Mouse (Mus musculus): ENCODE measurements around the gene Slc3a1. TPM values are rescaled to one million over a fixed set of nuclear protein-coding genes. Genes with fewer than 3 reads are reported as not detected.

Gene Slc3a1
- polyA plus RNA-seq, 1 experiment from 2014 or later: 2.1 TPM

- no peak overlapping the region for H3K27ac ChIP-seq (replicated peaks)
- peaks cover 36% of the 10 kb centered on the region for H3K36me3 ChIP-seq (replicated peaks)
- H3K4me3 ChIP-seq (replicated peaks): no peak overlapping the region
- no peak for ATAC-seq (ENCODE audit: insufficient read depth)
- no peak overlapping the region for H3K4me2 ChIP-seq
- H3K27me3 ChIP-seq: no peaks in the 10 kb centered on the region
- no peaks in the 10 kb centered on the region for H3K9me3 ChIP-seq (replicated peaks)
- whole genome bisulfite sequencing (ENCODE audit: insufficient replicate concordance): 34% methylated on average over 7 of the region's 7 CpGs
- H3K4me1 ChIP-seq (replicated peaks): no peaks in the 10 kb centered on the region
- H3K9ac ChIP-seq: no peak overlapping the region
Observed at GRCm38 (mm10) chr17:85063560-85063959, 35.4 kb downstream of the Slc3a1 start.

GRCm38 (mm10) chr17:85067331-85067730 is 39.2 kb downstream of the Slc3a1 start:
- no peaks in the 10 kb centered on the region for H3K27me3 ChIP-seq
- H3K4me2 ChIP-seq: no peak overlapping the region
- H3K36me3 ChIP-seq (replicated peaks): peaks cover 51% of the 10 kb centered on the region
- 88% methylated on average over 7 of the region's 7 CpGs for WGBS (ENCODE audit: insufficient replicate concordance)
- ATAC-seq (ENCODE audit: insufficient read depth): no peak
- H3K4me3 ChIP-seq (replicated peaks): no peak overlapping the region
- no peaks in the 10 kb centered on the region for H3K9me3 ChIP-seq (replicated peaks)
- H3K4me1 ChIP-seq (replicated peaks): no peaks in the 10 kb centered on the region
- no peak overlapping the region for H3K27ac ChIP-seq (replicated peaks)
- no peak overlapping the region for H3K9ac ChIP-seq

DNA sequence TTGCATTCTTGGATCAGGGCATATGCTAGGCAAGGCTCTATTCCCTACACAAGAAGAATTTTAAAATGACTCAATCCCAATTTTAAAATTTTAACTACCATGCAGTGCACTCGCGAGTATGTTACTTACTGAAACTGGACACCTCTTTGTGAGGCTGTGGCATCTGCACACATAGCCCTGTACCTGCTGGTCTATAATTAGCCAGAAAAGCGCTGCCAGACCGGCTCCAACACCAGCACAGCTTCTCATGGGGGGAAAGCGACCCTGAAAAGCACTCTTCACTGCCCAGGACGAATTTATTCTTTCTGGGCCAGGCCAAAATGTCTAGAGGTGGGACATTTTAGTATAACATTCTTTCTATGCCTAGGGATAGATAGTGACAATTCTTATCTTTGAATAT is 42.5 kb downstream of the Slc3a1 start:
- WGBS (ENCODE audit: insufficient replicate concordance): 75% methylated on average over 6 of the region's 6 CpGs
- Histone ChIP-seq H3K9ac (no peak overlapping the region), H3K27ac (replicated peaks) (no peak overlapping the region), H3K36me3 (replicated peaks) (peaks cover 26% of the 10 kb centered on the region), H3K4me2 (no peak overlapping the region), H3K9me3 (replicated peaks) (no peaks in the 10 kb centered on the region), H3K4me3 (replicated peaks) (no peak overlapping the region), H3K4me1 (replicated peaks) (no peaks in the 10 kb centered on the region), H3K27me3 (no peaks in the 10 kb centered on the region)
- no peak for ATAC-seq (ENCODE audit: insufficient read depth)

GRCm38 (mm10) chr17:85071088-85071775 is 43.1 kb downstream of the Slc3a1 start:
- Histone ChIP-seq H3K27me3 (no peaks in the 10 kb centered on the region), H3K4me3 (replicated peaks) (no peak overlapping the region), H3K27ac (replicated peaks) (no peak overlapping the region), H3K4me1 (replicated peaks) (no peaks in the 10 kb centered on the region), H3K9ac (no peak overlapping the region), H3K36me3 (replicated peaks) (peaks cover 26% of the 10 kb centered on the region), H3K9me3 (replicated peaks) (no peaks in the 10 kb centered on the region), H3K4me2 (no peak overlapping the region)
- 74% methylated on average over 8 of the region's 8 CpGs for WGBS (ENCODE audit: insufficient replicate concordance)
- no peak for ATAC-seq (ENCODE audit: insufficient read depth)

GRCm38 (mm10) chr17:85072383-85072782 is 44.2 kb downstream of the Slc3a1 start:
- H3K36me3 ChIP-seq (replicated peaks): peaks cover 23% of the 10 kb centered on the region
- H3K4me2 ChIP-seq: no peak overlapping the region
- H3K27ac ChIP-seq (replicated peaks): no peak overlapping the region
- H3K9ac ChIP-seq: no peak overlapping the region
- H3K27me3 ChIP-seq: no peaks in the 10 kb centered on the region
- H3K9me3 ChIP-seq (replicated peaks): no peaks in the 10 kb centered on the region
- H3K4me3 ChIP-seq (replicated peaks): no peak overlapping the region
- no peaks in the 10 kb centered on the region for H3K4me1 ChIP-seq (replicated peaks)
- ATAC-seq (ENCODE audit: insufficient read depth): no peak
- 79% methylated on average over 11 of the region's 11 CpGs for WGBS (ENCODE audit: insufficient replicate concordance)

GRCm38 (mm10) chr17:85073214-85073613 is 45.0 kb downstream of the Slc3a1 start:
- Histone ChIP-seq H3K27ac (replicated peaks) (no peak overlapping the region), H3K4me1 (replicated peaks) (no peaks in the 10 kb centered on the region), H3K36me3 (replicated peaks) (peaks cover 27% of the 10 kb centered on the region), H3K9ac (no peak overlapping the region), H3K9me3 (replicated peaks) (no peaks in the 10 kb centered on the region), H3K4me2 (no peak overlapping the region), H3K4me3 (replicated peaks) (no peak overlapping the region), H3K27me3 (no peaks in the 10 kb centered on the region)
- WGBS (ENCODE audit: insufficient replicate concordance): 70% methylated on average over 7 of the region's 7 CpGs
- no peak for ATAC-seq (ENCODE audit: insufficient read depth)

- no peaks in the 10 kb centered on the region for H3K9me3 ChIP-seq (replicated peaks)
- no peaks in the 10 kb centered on the region for H3K4me1 ChIP-seq (replicated peaks)
- ATAC-seq (ENCODE audit: insufficient read depth): no peak
- WGBS (ENCODE audit: insufficient replicate concordance): 80% methylated on average over 4 of the region's 4 CpGs
- no peak overlapping the region for H3K4me3 ChIP-seq (replicated peaks)
- peaks cover 29% of the 10 kb centered on the region for H3K36me3 ChIP-seq (replicated peaks)
- H3K27me3 ChIP-seq: no peaks in the 10 kb centered on the region
- H3K27ac ChIP-seq (replicated peaks): no peak overlapping the region
- no peak overlapping the region for H3K9ac ChIP-seq
- H3K4me2 ChIP-seq: no peak overlapping the region
Observed at GRCm38 (mm10) chr17:85074083-85074482, 45.9 kb downstream of the Slc3a1 start.

- H3K27me3 ChIP-seq: no peaks in the 10 kb centered on the region
- no peaks in the 10 kb centered on the region for H3K9me3 ChIP-seq (replicated peaks)
- no peak overlapping the region for H3K4me2 ChIP-seq
Observed at GRCm38 (mm10) chr17:85079276-85079675, 51.1 kb downstream of the Slc3a1 start.

DNA sequence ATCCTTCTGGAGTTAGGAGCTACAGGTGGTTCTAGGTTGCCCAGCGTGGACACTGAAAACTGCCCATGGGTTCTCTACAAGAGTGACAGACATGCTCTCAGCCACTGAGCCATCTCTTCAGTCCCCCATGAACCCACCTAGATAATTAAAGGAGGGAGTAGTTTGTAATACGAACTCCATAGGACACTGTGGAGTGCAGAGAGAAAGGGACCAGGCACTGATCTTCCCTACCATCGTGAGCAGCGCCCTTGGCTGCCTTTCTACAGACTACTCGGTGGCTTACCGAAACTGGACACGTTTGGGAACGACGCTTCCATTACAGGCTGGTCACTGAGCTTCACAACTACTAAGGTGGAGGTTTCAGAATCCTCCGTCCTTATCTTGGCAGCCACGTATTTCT is 52.6 kb downstream of the Slc3a1 start:
- 76% methylated on average over 11 of the region's 11 CpGs for WGBS (ENCODE audit: insufficient replicate concordance)
- ATAC-seq (ENCODE audit: insufficient read depth): no peak
- peaks cover 14% of the 10 kb centered on the region; the same call in 1 of the 2 replicates for H3K36me3 ChIP-seq (replicated peaks)

More at GRCm38 (mm10) chr17:85079276-85079675, 51.1 kb downstream of the Slc3a1 start:
- Histone ChIP-seq H3K36me3 (replicated peaks) (peaks cover 15% of the 10 kb centered on the region; the same call in 1 of the 2 replicates), H3K9ac (no peak overlapping the region), H3K4me3 (replicated peaks) (no peak overlapping the region), H3K4me1 (replicated peaks) (no peaks in the 10 kb centered on the region), H3K27ac (replicated peaks) (no peak overlapping the region)
- no peak for ATAC-seq (ENCODE audit: insufficient read depth)
- WGBS (ENCODE audit: insufficient replicate concordance): 78% methylated on average over 3 of the region's 3 CpGs

DNA sequence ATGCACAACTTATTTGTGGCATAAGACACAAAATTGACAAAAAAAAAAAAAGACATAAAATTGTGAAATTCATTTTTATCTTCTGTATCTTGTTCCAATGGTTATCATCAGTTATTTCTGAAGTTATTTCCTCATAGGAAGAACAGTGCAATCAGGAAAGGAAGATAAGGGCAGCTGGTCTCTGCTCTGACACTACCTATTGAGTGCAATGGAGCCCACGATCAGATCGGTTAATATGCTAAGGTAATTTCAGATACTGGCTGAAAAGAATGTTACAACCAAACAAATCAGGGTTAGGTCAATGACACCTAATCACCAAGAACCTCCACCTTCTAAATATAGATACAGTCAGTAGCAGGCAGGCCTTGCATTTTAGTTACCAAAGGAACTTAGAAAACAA is 57.2 kb downstream of the Slc3a1 start:
- 37% methylated on average over 2 of the region's 2 CpGs for WGBS (ENCODE audit: insufficient replicate concordance)
- ATAC-seq (ENCODE audit: insufficient read depth): no peak
- H3K27me3 ChIP-seq: no peaks in the 10 kb centered on the region
- H3K36me3 ChIP-seq (replicated peaks): 0 out of 2 replicates have a peak, but pooled peaks cover 2% of the 10 kb centered on the region
- no peak overlapping the region for H3K4me2 ChIP-seq
- no peaks in the 10 kb centered on the region for H3K9me3 ChIP-seq (replicated peaks)
- H3K4me3 ChIP-seq (replicated peaks): no peak overlapping the region
- peaks cover 11% of the 10 kb centered on the region for H3K4me1 ChIP-seq (replicated peaks)
- no peak overlapping the region for H3K27ac ChIP-seq (replicated peaks)
- no peak overlapping the region for H3K9ac ChIP-seq

More for the DNA sequence above, 52.6 kb downstream of the Slc3a1 start:
- H3K9me3 ChIP-seq (replicated peaks): no peaks in the 10 kb centered on the region
- H3K4me2 ChIP-seq: no peak overlapping the region
- no peaks in the 10 kb centered on the region for H3K27me3 ChIP-seq
- H3K4me1 ChIP-seq (replicated peaks): no peaks in the 10 kb centered on the region
- no peak overlapping the region for H3K4me3 ChIP-seq (replicated peaks)
- no peak overlapping the region for H3K27ac ChIP-seq (replicated peaks)
- H3K9ac ChIP-seq: no peak overlapping the region

GRCm38 (mm10) chr17:85086501-85086900 is 58.3 kb downstream of the Slc3a1 start:
- H3K9ac ChIP-seq: no peak overlapping the region
- ATAC-seq (ENCODE audit: insufficient read depth): no peak
- no peak overlapping the region for H3K4me2 ChIP-seq
- no peak overlapping the region for H3K4me3 ChIP-seq (replicated peaks)
- no peaks in the 10 kb centered on the region for H3K9me3 ChIP-seq (replicated peaks)
- whole genome bisulfite sequencing (ENCODE audit: insufficient replicate concordance): 64% methylated on average over 1 of the region's 1 CpGs
- H3K27me3 ChIP-seq: no peaks in the 10 kb centered on the region
- H3K4me1 ChIP-seq (replicated peaks): peaks cover 17% of the 10 kb centered on the region
- H3K27ac ChIP-seq (replicated peaks): no peak overlapping the region
- 0 out of 2 replicates have a peak, but pooled peaks cover 2% of the 10 kb centered on the region for H3K36me3 ChIP-seq (replicated peaks)

GRCm38 (mm10) chr17:85087591-85087990 is 59.4 kb downstream of the Slc3a1 start:
- ATAC-seq (ENCODE audit: insufficient read depth): no peak
- 0 out of 2 replicates have a peak, but pooled peaks cover 2% of the 10 kb centered on the region for H3K36me3 ChIP-seq (replicated peaks)
- no peaks in the 10 kb centered on the region for H3K9me3 ChIP-seq (replicated peaks)
- H3K4me3 ChIP-seq (replicated peaks): no peak overlapping the region
- 68% methylated on average over 5 of the region's 5 CpGs for WGBS (ENCODE audit: insufficient replicate concordance)
- no peak overlapping the region for H3K27ac ChIP-seq (replicated peaks)
- no peak overlapping the region for H3K9ac ChIP-seq
- H3K4me2 ChIP-seq: no peak overlapping the region
- H3K27me3 ChIP-seq: no peaks in the 10 kb centered on the region
- H3K4me1 ChIP-seq (replicated peaks): peaks cover 21% of the 10 kb centered on the region
